Mouse (Mus musculus): ENCODE measurements around the gene Gm49398. TPM values are rescaled to one million over a fixed set of nuclear protein-coding genes. Genes with fewer than 3 reads are reported as not detected.

Gene Gm49398
- polyA plus RNA-seq (2012; rRNA removed) (not detected in 2 replicates), polyA plus RNA-seq (2014; fragmentation: Nextera tagmentation; extraction: Ambion mirVana) (not detected in 2 replicates)

GRCm38 (mm10) chr13:61288739-61289138, at the start of gene Gm49398:
Gm49398 (minus strand) TSS chr13:61288839.
- DNase-seq (ENCODE audit: low read depth in 3 of 3, low spot score in 3 of 3) (no peak), ATAC-seq (ENCODE audit: insufficient read depth) (no peak)
- WGBS (ENCODE audit: insufficient replicate concordance), result 64% methylated on average over 2 of the region's 2 CpGs

DNA sequence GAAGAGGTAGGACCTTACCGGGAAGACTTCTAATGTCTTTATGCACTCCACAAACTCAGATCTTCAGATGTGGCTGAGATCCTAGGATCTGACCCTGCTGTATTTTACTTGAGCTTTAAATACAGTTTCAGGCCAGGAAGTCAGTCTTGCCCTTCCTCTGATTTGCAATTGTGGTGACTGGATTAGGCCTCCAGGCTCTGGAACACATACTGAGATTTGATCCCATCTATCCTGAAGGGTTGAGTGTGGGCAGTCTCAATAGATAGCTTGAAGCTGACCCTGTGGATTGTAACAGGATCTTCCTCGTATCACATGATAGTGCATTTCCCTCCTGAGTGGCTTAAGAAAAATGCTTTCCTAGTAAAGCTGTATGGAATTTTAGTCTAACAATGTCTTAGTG, 33.4 kb downstream of the Gm49398 start, which contains the start of gene Cts8:
TSS of gene Cts8 (minus strand) at position 101 of the 400 bp plus-strand sequence.
- no peaks in the 10 kb centered on the region for H3K36me3 ChIP-seq (replicated peaks; ENCODE audit: control insufficient read depth, insufficient read depth, low read depth)
- H3K27me3 ChIP-seq (ENCODE audit: control insufficient read depth, insufficient read depth, low read length), result no peaks in the 10 kb centered on the region
- no peak for TF ChIP-seq EP300 (IDR thresholded peaks at IDR 0.05; ENCODE audit: low read depth)
- ATAC-seq (ENCODE audit: insufficient read depth) (no peak), DNase-seq (ENCODE audit: low read depth in 3 of 3, low spot score in 3 of 3) (no peak)
- no peaks in the 10 kb centered on the region for H3K9me3 ChIP-seq (ENCODE audit: control insufficient read depth, low read length)
- H3K27ac ChIP-seq, result no peak within 1 kb of the TSS
- H3K4me3 ChIP-seq (ENCODE audit: insufficient read depth in 1 of 2, low read depth in 2 of 2, low read length in 2 of 2), result no peak within 1 kb of the TSS
- H3K4me2 ChIP-seq (ENCODE audit: low read depth), result no peak within 1 kb of the TSS
- no peak within 1 kb of the TSS for H3K9ac ChIP-seq (replicated peaks)
- H3K4me1 ChIP-seq (replicated peaks; ENCODE audit: control insufficient read depth in 2 of 2, insufficient read depth in 2 of 2, low read length in 1 of 2), result no peaks in the 10 kb centered on the region
- WGBS (ENCODE audit: insufficient replicate concordance), result 59% methylated on average over 2 of the region's 2 CpGs

More at GRCm38 (mm10) chr13:61288739-61289138, at the start of gene Gm49398:
- Histone ChIP-seq H3K36me3 (replicated peaks; ENCODE audit: control insufficient read depth, insufficient read depth, low read depth) (no peaks in the 10 kb centered on the region), H3K4me3 (ENCODE audit: insufficient read depth in 1 of 2, low read depth in 2 of 2, low read length in 2 of 2) (no peak within 1 kb of the TSS), H3K4me2 (ENCODE audit: low read depth) (no peak within 1 kb of the TSS), H3K9ac (replicated peaks) (no peak within 1 kb of the TSS), H3K27ac (no peak within 1 kb of the TSS), H3K4me1 (replicated peaks; ENCODE audit: control insufficient read depth in 2 of 2, insufficient read depth in 2 of 2, low read length in 1 of 2) (no peaks in the 10 kb centered on the region), H3K9me3 (ENCODE audit: control insufficient read depth, low read length) (no peaks in the 10 kb centered on the region), H3K27me3 (ENCODE audit: control insufficient read depth, insufficient read depth, low read length) (no peaks in the 10 kb centered on the region)
- TF ChIP-seq EP300 (IDR thresholded peaks at IDR 0.05; ENCODE audit: low read depth), result no peak
- TF ChIP-seq CTCF (IDR thresholded peaks at IDR 0.05; ENCODE audit: low read depth), result no peak

GRCm38 (mm10) chr13:61241076-61241947, 47.3 kb downstream of the Gm49398 start:
- ATAC-seq (ENCODE audit: insufficient read depth) (no peak), DNase-seq (ENCODE audit: low read depth in 3 of 3, low spot score in 3 of 3) (peak; percentile 10 to 18 (median 16))
- Histone ChIP-seq H3K4me1 (replicated peaks; ENCODE audit: control insufficient read depth in 2 of 2, insufficient read depth in 2 of 2, low read length in 1 of 2) (no peaks in the 10 kb centered on the region), H3K36me3 (replicated peaks; ENCODE audit: control insufficient read depth, insufficient read depth, low read depth) (no peaks in the 10 kb centered on the region), H3K27me3 (ENCODE audit: control insufficient read depth, insufficient read depth, low read length) (no peaks in the 10 kb centered on the region), H3K4me3 (ENCODE audit: insufficient read depth in 1 of 2, low read depth in 2 of 2, low read length in 2 of 2) (no peak overlapping the region), H3K4me2 (ENCODE audit: low read depth) (no peak overlapping the region), H3K9me3 (ENCODE audit: control insufficient read depth, low read length) (no peaks in the 10 kb centered on the region), H3K9ac (replicated peaks) (no peak overlapping the region), H3K27ac (no peak overlapping the region)
- WGBS (ENCODE audit: insufficient replicate concordance), result 41% methylated on average over 13 of the region's 13 CpGs
- TF ChIP-seq CTCF (IDR thresholded peaks at IDR 0.05; ENCODE audit: low read depth) (peak; percentile 72), EP300 (IDR thresholded peaks at IDR 0.05; ENCODE audit: low read depth) (no peak)

- no peaks in the 10 kb centered on the region for H3K4me1 ChIP-seq (replicated peaks; ENCODE audit: control insufficient read depth in 2 of 2, insufficient read depth in 2 of 2, low read length in 1 of 2)
- H3K36me3 ChIP-seq (replicated peaks; ENCODE audit: control insufficient read depth, insufficient read depth, low read depth), result no peaks in the 10 kb centered on the region
- H3K9me3 ChIP-seq (ENCODE audit: control insufficient read depth, low read length), result no peaks in the 10 kb centered on the region
- no peak for DNase-seq (ENCODE audit: low read depth in 3 of 3, low spot score in 3 of 3)
- no peak for ATAC-seq (ENCODE audit: insufficient read depth)
- no peaks in the 10 kb centered on the region for H3K27me3 ChIP-seq (ENCODE audit: control insufficient read depth, insufficient read depth, low read length)
- no peak within 1 kb of the TSS for H3K4me3 ChIP-seq (ENCODE audit: insufficient read depth in 1 of 2, low read depth in 2 of 2, low read length in 2 of 2)
- H3K9ac ChIP-seq (replicated peaks), result no peak within 1 kb of the TSS
- no peak for TF ChIP-seq EP300 (IDR thresholded peaks at IDR 0.05; ENCODE audit: low read depth)
- TF ChIP-seq CTCF (IDR thresholded peaks at IDR 0.05; ENCODE audit: low read depth), result no peak
- no peak within 1 kb of the TSS for H3K27ac ChIP-seq
- H3K4me2 ChIP-seq (ENCODE audit: low read depth), result no peak within 1 kb of the TSS
- 57% methylated on average over 3 of the region's 3 CpGs for WGBS (ENCODE audit: insufficient replicate concordance)
Measured at GRCm38 (mm10) chr13:61203310-61203709, 85.3 kb downstream of the Gm49398 start, which contains the start of gene Cts6. Cts6 (minus strand) TSS chr13:61203410.

Small RNA genes within 50 kb of the gene (microRNA-seq; reads per million reads assigned to microRNA genes)
- not detected for gene Gm27704

Other genes with a start within 250 kb of the Gm49398 start
- not detected in 2 replicates for gene Ctsq, start 248.2 kb downstream of the Gm49398 start, polyA plus RNA-seq (2012; rRNA removed)
- gene Ctsq, start 248.2 kb downstream of the Gm49398 start, polyA plus RNA-seq (2014; fragmentation: Nextera tagmentation; extraction: Ambion mirVana), result not detected in 2 replicates
- not detected in 2 replicates for gene Ctsr, start 124.6 kb downstream of the Gm49398 start, polyA plus RNA-seq (2012; rRNA removed)
- not detected in 2 replicates for gene Ctsr, start 124.6 kb downstream of the Gm49398 start, polyA plus RNA-seq (2014; fragmentation: Nextera tagmentation; extraction: Ambion mirVana)
- gene Cts6, start 85.4 kb downstream of the Gm49398 start, polyA plus RNA-seq (2012; rRNA removed), result not detected in 2 replicates
- gene Cts6, start 85.4 kb downstream of the Gm49398 start, polyA plus RNA-seq (2014; fragmentation: Nextera tagmentation; extraction: Ambion mirVana), result not detected in 2 replicates
- gene Cts8, start 33.5 kb downstream of the Gm49398 start, polyA plus RNA-seq (2012; rRNA removed), result not detected in 2 replicates
- gene Cts8, start 33.5 kb downstream of the Gm49398 start, polyA plus RNA-seq (2014; fragmentation: Nextera tagmentation; extraction: Ambion mirVana), result not detected in 2 replicates
- gene Cts7, start 69.4 kb upstream of the Gm49398 start, polyA plus RNA-seq (2012; rRNA removed), result not detected in 2 replicates
- not detected in 2 replicates for gene Cts7, start 69.4 kb upstream of the Gm49398 start, polyA plus RNA-seq (2014; fragmentation: Nextera tagmentation; extraction: Ambion mirVana)